Mouse (Mus musculus) brain, embryonic 14.5 days (tissue): ENCODE measurements around the gene Ddr1.

Experiments used
- CTCF ChIP-seq: fragments of 200-500 bp; IDR thresholded peaks from 2 replicates; pipeline ENCODE4 v1.5.1; 2012; ENCODE audit warnings: inconsistent platforms, mild to moderate bottlenecking, moderate library complexity, borderline replicate concordance; ENCODE audit not compliant: insufficient read depth, insufficient read length; ENCODE audit errors: extremely low read depth
- POLR2A ChIP-seq: fragments of 200-500 bp; IDR thresholded peaks from 2 replicates; pipeline ENCODE4 v1.6.1; 2012; ENCODE audit warnings: mild to moderate bottlenecking, inconsistent platforms, borderline replicate concordance; ENCODE audit not compliant: poor library complexity, insufficient read depth, insufficient read length, severe bottlenecking; ENCODE audit errors: extremely low read depth

- TF ChIP-seq CTCF = peak; percentile 89
- TF ChIP-seq POLR2A = no peak
These were observed 68.7 kb downstream of the Ddr1 start for GRCm38 (mm10) chr17:35635699-35636111.
